In genomic region chr13:99442434-99443249, GRCm38 (mm10) we compare ENCODE assay signal across 15 mouse cellular contexts.
DNase-seq lines count a peak whose midpoint lies in the region; ATAC-seq lines count a peak whose summit lies in the region.
"Had no signal": no experiment of that assay in that cellular context is flagged by ENCODE, and none has a peak within 500 bp of the region (broad histone marks: within the 10 kb centered on the region; RNA-seq: fewer than 3 reads in every experiment).

No protein-coding gene starts in this region.

- no peak overlapping the region for H3K9ac ChIP-seq in hindbrain, embryonic 16.5 days (ENCODE audit: low read depth, low read length)
- H3K9ac ChIP-seq in forebrain, embryonic 16.5 days (replicated peaks; ENCODE audit: low read depth, low read length): peak overlapping the region; percentile 36
- peak overlapping the region; percentile 58 for H3K9ac ChIP-seq in midbrain, embryonic 13.5 days (replicated peaks)
- H3K9ac ChIP-seq: heart, embryonic 15.5 days; liver, embryonic 13.5 days had no signal

- no peaks in the 10 kb centered on the region for H3K9me3 ChIP-seq in hindbrain, embryonic 10.5 days
- no peaks in the 10 kb centered on the region for H3K9me3 ChIP-seq in hindbrain, embryonic 16.5 days (ENCODE audit: control insufficient read depth, low read length)
- no peaks in the 10 kb centered on the region for H3K9me3 ChIP-seq in forebrain, embryonic 16.5 days (ENCODE audit: control insufficient read depth, low read length)
- H3K9me3 ChIP-seq in midbrain, embryonic 13.5 days: no peaks in the 10 kb centered on the region
- H3K9me3 ChIP-seq: heart, embryonic 15.5 days; liver, embryonic 13.5 days had no signal

- H3K27ac ChIP-seq in hindbrain, embryonic 10.5 days: peak overlapping the region; percentile 93
- no peak overlapping the region for H3K27ac ChIP-seq in hindbrain, embryonic 16.5 days (ENCODE audit: low read depth, low read length)
- H3K27ac ChIP-seq in forebrain, embryonic 16.5 days (ENCODE audit: low read length): peak overlapping the region; percentile 94
- peak overlapping the region; percentile 88 for H3K27ac ChIP-seq in midbrain, embryonic 13.5 days
- H3K27ac ChIP-seq: heart, embryonic 15.5 days; kidney, postnatal 0 days; liver, embryonic 13.5 days had no signal

- 39% methylated on average over 12 of the region's 12 CpGs for WGBS in hindbrain, embryonic 10.5 days
- 21% methylated on average over 12 of the region's 12 CpGs for WGBS in hindbrain, embryonic 16.5 days
- WGBS in forebrain, embryonic 16.5 days: 5% methylated on average over 12 of the region's 12 CpGs
- WGBS in midbrain, embryonic 13.5 days: 6% methylated on average over 12 of the region's 12 CpGs

- ATAC-seq in hindbrain, embryonic 16.5 days: no peak
- ATAC-seq in forebrain, embryonic 16.5 days: no peak
- ATAC-seq in midbrain, embryonic 13.5 days: no peak
- ATAC-seq: Patski had no signal

- peaks cover 71% of the 10 kb centered on the region for H3K4me1 ChIP-seq in hindbrain, embryonic 10.5 days (replicated peaks)
- H3K4me1 ChIP-seq in hindbrain, embryonic 16.5 days (ENCODE audit: control insufficient read depth, insufficient read depth, low read depth, low read length): peaks cover 51% of the 10 kb centered on the region
- H3K4me1 ChIP-seq in forebrain, embryonic 16.5 days (replicated peaks; ENCODE audit: control insufficient read depth, insufficient read depth, low read length): peaks cover 65% of the 10 kb centered on the region
- peaks cover 74% of the 10 kb centered on the region for H3K4me1 ChIP-seq in midbrain, embryonic 13.5 days (replicated peaks)
- H3K4me1 ChIP-seq: liver, embryonic 13.5 days had no signal

- H3K36me3 ChIP-seq in hindbrain, embryonic 10.5 days: peaks cover 55% of the 10 kb centered on the region
- peaks cover 23% of the 10 kb centered on the region for H3K36me3 ChIP-seq in hindbrain, embryonic 16.5 days (ENCODE audit: control insufficient read depth, insufficient read depth, low read length)
- peaks cover 27% of the 10 kb centered on the region for H3K36me3 ChIP-seq in forebrain, embryonic 16.5 days (ENCODE audit: control insufficient read depth, insufficient read depth)
- H3K36me3 ChIP-seq in midbrain, embryonic 13.5 days: peaks cover 51% of the 10 kb centered on the region
- H3K36me3 ChIP-seq: liver, embryonic 13.5 days had no signal

- H3K4me3 ChIP-seq in hindbrain, embryonic 10.5 days: peak overlapping the region; percentile 60
- H3K4me3 ChIP-seq in hindbrain, embryonic 16.5 days (ENCODE audit: low read length): no peak overlapping the region
- H3K4me3 ChIP-seq in forebrain, embryonic 16.5 days (replicated peaks; ENCODE audit: low read length): peak overlapping the region; percentile 39
- H3K4me3 ChIP-seq in midbrain, embryonic 13.5 days (replicated peaks): peak overlapping the region; percentile 37
- H3K4me3 ChIP-seq: heart, embryonic 15.5 days; liver, embryonic 13.5 days had no signal

- H3K27me3 ChIP-seq in hindbrain, embryonic 10.5 days (ENCODE audit: insufficient read depth, poor library complexity, severe bottlenecking): no peaks in the 10 kb centered on the region
- no peaks in the 10 kb centered on the region for H3K27me3 ChIP-seq in hindbrain, embryonic 16.5 days (replicated peaks; ENCODE audit: control insufficient read depth, insufficient read depth, low read length)
- no peaks in the 10 kb centered on the region for H3K27me3 ChIP-seq in forebrain, embryonic 16.5 days (replicated peaks; ENCODE audit: control insufficient read depth, insufficient read depth, low read length)
- H3K27me3 ChIP-seq in midbrain, embryonic 13.5 days: no peaks in the 10 kb centered on the region
- H3K27me3 ChIP-seq: heart, embryonic 15.5 days; Patski had no signal

- no peak for DNase-seq in hindbrain, embryonic 10.5 days (ENCODE audit: low spot score)
- DNase-seq in MN1 (ENCODE audit: low spot score) (peak; percentile 86), adipocyte (ENCODE audit: low spot score) (no peak)
- DNase-seq in cerebellum, postnatal 10 days: no peak
- DNase-seq in lung, postnatal 4 days: no peak
- DNase-seq: B cell, adult 2 months; cerebellum, adult 18-20 months; liver, embryonic 13.5 days; right cerebral cortex, postnatal 4 days had no signal

- no peak overlapping the region; the same call in 1 of the 2 replicates for H3K4me2 ChIP-seq in hindbrain, embryonic 16.5 days (ENCODE audit: low read length)
- peak overlapping the region; percentile 40 for H3K4me2 ChIP-seq in forebrain, embryonic 16.5 days (ENCODE audit: low read length)
- H3K4me2 ChIP-seq in midbrain, embryonic 13.5 days (replicated peaks): peak overlapping the region; percentile 55
- H3K4me2 ChIP-seq: heart, embryonic 15.5 days; liver, embryonic 13.5 days had no signal
